Mouse (Mus musculus): Measurements from ENCODE around the gene Setd3.

GRCm38 (mm10) chr12:108210623-108211022 lies 31.5 kb upstream of the Setd3 start:
- TF ChIP-seq GATA1 (IDR thresholded peaks at IDR 0.05; ENCODE audit: borderline replicate concordance, low read length) (no peak), FLI1 (IDR thresholded peaks at IDR 0.05; ENCODE audit: low read length) (no peak)

Measured in megakaryocyte, embryonic 14.5 days (primary cell).